Mouse (Mus musculus): Measurements from ENCODE around the gene Ypel5.

DNA sequence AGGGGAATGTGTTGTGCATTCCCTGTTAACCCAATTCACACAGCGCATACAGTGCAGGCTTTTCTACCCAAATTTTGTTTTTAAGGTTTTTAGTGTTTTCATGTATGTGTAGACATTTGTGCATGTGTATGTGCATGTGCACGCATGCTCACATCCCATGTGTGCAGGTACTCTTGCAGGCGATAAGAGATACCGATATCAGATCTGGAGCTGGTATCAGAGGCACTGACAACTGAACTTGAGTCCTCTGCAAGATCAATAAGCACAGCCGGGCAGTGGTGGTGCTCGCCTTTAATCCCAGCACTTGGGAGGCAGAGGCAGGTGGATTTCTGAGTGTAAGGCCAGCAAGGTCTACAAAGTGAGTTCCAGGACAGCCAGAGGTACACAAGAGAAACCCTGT is 8.1 kb downstream of the Ypel5 start:
- no peak for TF ChIP-seq CTCF (IDR thresholded peaks at IDR 0.05; ENCODE audit: low read depth)
- TF ChIP-seq EP300 (IDR thresholded peaks at IDR 0.05; ENCODE audit: low read depth) = no peak
